Comparison of ENCODE assay signal across 22 mouse cellular contexts in the genomic region with DNA sequence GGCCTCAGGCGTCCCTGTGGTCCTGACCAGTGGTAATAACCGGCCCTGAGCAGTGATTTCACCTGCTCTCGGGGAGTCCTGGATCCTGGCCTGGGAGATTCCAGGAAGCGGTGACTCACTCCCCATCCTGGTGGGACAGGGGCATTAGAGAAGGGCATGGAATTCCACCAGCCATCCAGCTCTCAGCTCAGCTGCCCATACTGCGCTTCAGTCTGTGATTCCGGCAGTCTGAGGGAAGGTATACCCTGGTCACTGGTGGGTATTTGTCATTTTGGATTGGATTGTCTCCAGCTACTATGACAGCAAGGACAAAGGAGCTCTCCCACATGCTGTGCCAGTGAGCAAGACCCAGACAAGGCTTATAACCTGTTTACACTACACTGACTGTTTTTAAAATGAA. TPM values are rescaled to one million over a fixed set of nuclear protein-coding genes. Genes with fewer than 3 reads are reported as not detected.
DNase-seq lines count a peak whose midpoint lies in the region; ATAC-seq lines count a peak whose summit lies in the region.
"Had no signal": no experiment of that assay in that cellular context is flagged by ENCODE, and none has a peak within 500 bp of the region (broad histone marks: within the 10 kb centered on the region; RNA-seq: fewer than 3 reads in every experiment).

No protein-coding gene starts in this region.

- H3K4me1 ChIP-seq in hindbrain, embryonic 11.5 days (replicated peaks; ENCODE audit: control insufficient read depth, insufficient read depth, low read length) = no peaks in the 10 kb centered on the region
- no peaks in the 10 kb centered on the region; the same call in 1 of the 2 replicates for H3K4me1 ChIP-seq in hindbrain, embryonic 12.5 days

- no peak for DNase-seq in hindbrain, embryonic 11.5 days (ENCODE audit: low spot score)
- DNase-seq in 3134 (ENCODE audit: extremely low read depth, insufficient read length, low spot score) (peak; percentile 78), 3T3-L1 (ENCODE audit: low read depth, low spot score) (peak; percentile 92)
- peak; percentile 51 for DNase-seq in adrenal gland, postnatal 10 days
- DNase-seq in urinary bladder, adult 2 months (ENCODE audit: low spot score) = no peak
- DNase-seq in lung, postnatal 25 days (ENCODE audit: low spot score) = no peak
- DNase-seq: cerebellum, adult 8-10 months; heart, postnatal 4 days; kidney, adult 11 months; kidney, postnatal 25 days; lung, postnatal 4 days; right cerebral cortex, postnatal 25 days; thymus, adult 18-20 months; thymus, postnatal 4 days had no signal

- H3K4me3 ChIP-seq in hindbrain, embryonic 11.5 days (ENCODE audit: low read depth, low read length) = no peak overlapping the region
- H3K4me3 ChIP-seq in hindbrain, embryonic 12.5 days = no peak overlapping the region
- H3K4me3 ChIP-seq: embryonic facial prominence, embryonic 12.5 days; forebrain, embryonic 10.5 days; liver, embryonic 15.5 days had no signal

- H3K27me3 ChIP-seq in hindbrain, embryonic 11.5 days (ENCODE audit: control insufficient read depth, insufficient read depth, low read length) = no peaks in the 10 kb centered on the region
- H3K27me3 ChIP-seq in hindbrain, embryonic 12.5 days = no peaks in the 10 kb centered on the region
- H3K27me3 ChIP-seq: embryonic facial prominence, embryonic 12.5 days; liver, embryonic 15.5 days had no signal

- no peak overlapping the region for H3K9ac ChIP-seq in hindbrain, embryonic 11.5 days (ENCODE audit: low read depth, low read length)
- H3K9ac ChIP-seq in hindbrain, embryonic 12.5 days = no peak overlapping the region
- H3K9ac ChIP-seq: embryonic facial prominence, embryonic 12.5 days; liver, embryonic 15.5 days had no signal

- no peak overlapping the region; the same call in 1 of the 2 replicates for H3K4me2 ChIP-seq in hindbrain, embryonic 11.5 days (replicated peaks; ENCODE audit: low read depth, low read length)
- no peak overlapping the region for H3K4me2 ChIP-seq in hindbrain, embryonic 12.5 days (replicated peaks)
- H3K4me2 ChIP-seq: embryonic facial prominence, embryonic 12.5 days; liver, embryonic 15.5 days had no signal

- no peaks in the 10 kb centered on the region for H3K9me3 ChIP-seq in hindbrain, embryonic 11.5 days (ENCODE audit: control insufficient read depth, low read length)
- no peaks in the 10 kb centered on the region for H3K9me3 ChIP-seq in hindbrain, embryonic 12.5 days (replicated peaks)
- H3K9me3 ChIP-seq: embryonic facial prominence, embryonic 12.5 days; forebrain, embryonic 10.5 days; G1E; liver, embryonic 15.5 days had no signal

- 65% methylated on average over 6 of the region's 6 CpGs for WGBS in hindbrain, embryonic 11.5 days
- 64% methylated on average over 6 of the region's 6 CpGs for WGBS in hindbrain, embryonic 12.5 days

- no peak for ATAC-seq in hindbrain, embryonic 11.5 days (ENCODE audit: low FRiP score)
- no peak for ATAC-seq in hindbrain, embryonic 12.5 days (ENCODE audit: low FRiP score)
- no peak for ATAC-seq in activated CD4-positive, CD25-positive, alpha-beta regulatory T cell, adult 4 months
- ATAC-seq: hindbrain, postnatal 0 days; midbrain, embryonic 16.5 days had no signal

- 0 out of 2 replicates have a peak overlapping the region, but pooled peaks have one; percentile 17 for H3K27ac ChIP-seq in hindbrain, embryonic 11.5 days (ENCODE audit: low read depth, low read length)
- no peak overlapping the region for H3K27ac ChIP-seq in hindbrain, embryonic 12.5 days
- H3K27ac ChIP-seq: embryonic facial prominence, embryonic 12.5 days; forebrain, embryonic 10.5 days; hindbrain, postnatal 0 days; liver, embryonic 15.5 days had no signal

- no peaks in the 10 kb centered on the region for H3K36me3 ChIP-seq in hindbrain, embryonic 11.5 days (ENCODE audit: control insufficient read depth, insufficient read depth, low read length)
- no peaks in the 10 kb centered on the region for H3K36me3 ChIP-seq in hindbrain, embryonic 12.5 days
- H3K36me3 ChIP-seq: embryonic facial prominence, embryonic 12.5 days; forebrain, embryonic 10.5 days; G1E; liver, embryonic 15.5 days had no signal

RNA-seq across cellular contexts. Expression of a gene that starts 2.3 kb away (rescaled TPM):
- 8.0 and 9.5 TPM in 2 replicates for polyA plus RNA-seq in hindbrain, embryonic 11.5 days (2014; fragmentation: Nextera tagmentation; extraction: Ambion mirVana)
- 15.1 TPM in 2 replicates for polyA plus RNA-seq in hindbrain, embryonic 12.5 days (2016; fragmentation: Nextera tagmentation; extraction: Ambion mirVana)
- total RNA-seq in adrenal gland, postnatal 10 days (2021) = 10 to 100 TPM; 37.5 to 55.7 TPM
- 10 to 100 TPM; 26.8 to 32.5 TPM for polyA plus RNA-seq in activated CD4-positive, CD25-positive, alpha-beta regulatory T cell, adult 4 months (2017; shearing (Covaris generic))
- 34.0 and 35.4 TPM in 2 replicates for polyA plus RNA-seq in urinary bladder, adult 2 months (2012; rRNA removed)

RNA-seq across cellular contexts. Expression of a gene that starts 7.9 kb away (rescaled TPM):
- 21.3 and 26.8 TPM in 2 replicates for polyA plus RNA-seq in hindbrain, embryonic 11.5 days (2014; fragmentation: Nextera tagmentation; extraction: Ambion mirVana)
- polyA plus RNA-seq in hindbrain, embryonic 12.5 days (2016; fragmentation: Nextera tagmentation; extraction: Ambion mirVana) = 13.1 and 16.1 TPM in 2 replicates
- total RNA-seq in adrenal gland, postnatal 10 days (2021) = 100 to 1,000 TPM; 133 to 151 TPM
- polyA plus RNA-seq in activated CD4-positive, CD25-positive, alpha-beta regulatory T cell, adult 4 months (2017; shearing (Covaris generic)) = 10 to 100 TPM; 22.1 to 25.4 TPM
- polyA plus RNA-seq in urinary bladder, adult 2 months (2012; rRNA removed) = 77.3 and 89.9 TPM in 2 replicates

RNA-seq across cellular contexts. Expression of a gene that starts 30.8 kb away (rescaled TPM):
- polyA plus RNA-seq in hindbrain, embryonic 11.5 days (2014; fragmentation: Nextera tagmentation; extraction: Ambion mirVana) = 364 and 371 TPM in 2 replicates
- polyA plus RNA-seq in hindbrain, embryonic 12.5 days (2016; fragmentation: Nextera tagmentation; extraction: Ambion mirVana) = 351 and 385 TPM in 2 replicates
- total RNA-seq in adrenal gland, postnatal 10 days (2021) = 100 to 1,000 TPM; 982 to 996 TPM
- 100 to 1,000 TPM; 338 to 428 TPM for polyA plus RNA-seq in activated CD4-positive, CD25-positive, alpha-beta regulatory T cell, adult 4 months (2017; shearing (Covaris generic))
- 367 and 372 TPM in 2 replicates for polyA plus RNA-seq in urinary bladder, adult 2 months (2012; rRNA removed)

RNA-seq across cellular contexts. Expression of a gene that starts 33.0 kb away (rescaled TPM):
- 15.1 and 16.7 TPM in 2 replicates for polyA plus RNA-seq in hindbrain, embryonic 11.5 days (2014; fragmentation: Nextera tagmentation; extraction: Ambion mirVana)
- polyA plus RNA-seq in hindbrain, embryonic 12.5 days (2016; fragmentation: Nextera tagmentation; extraction: Ambion mirVana) = 18.4 and 22.3 TPM in 2 replicates
- total RNA-seq in adrenal gland, postnatal 10 days (2021) = 10 to 100 TPM; 41.6 to 65.6 TPM
- under 1 TPM; 0.74 to 0.96 TPM for polyA plus RNA-seq in activated CD4-positive, CD25-positive, alpha-beta regulatory T cell, adult 4 months (2017; shearing (Covaris generic))
- polyA plus RNA-seq in urinary bladder, adult 2 months (2012; rRNA removed) = 9.2 and 12.2 TPM in 2 replicates

RNA-seq across cellular contexts. Expression of a gene that starts 40.4 kb away (rescaled TPM):
- 66.7 and 67.1 TPM in 2 replicates for polyA plus RNA-seq in hindbrain, embryonic 11.5 days (2014; fragmentation: Nextera tagmentation; extraction: Ambion mirVana)
- polyA plus RNA-seq in hindbrain, embryonic 12.5 days (2016; fragmentation: Nextera tagmentation; extraction: Ambion mirVana) = 42.1 and 54.5 TPM in 2 replicates
- 100 to 1,000 TPM; 106 to 127 TPM for total RNA-seq in adrenal gland, postnatal 10 days (2021)
- 1 to 10 TPM; 7.3 to 9.2 TPM for polyA plus RNA-seq in activated CD4-positive, CD25-positive, alpha-beta regulatory T cell, adult 4 months (2017; shearing (Covaris generic))
- polyA plus RNA-seq in urinary bladder, adult 2 months (2012; rRNA removed) = 21.2 and 30.5 TPM in 2 replicates

Comparison
In these comparisons a context has a peak if more than half of its experiments do, and no peak if none do; other contexts are left out.
1. DNase-seq: peak in 3134 (single experiment), 3T3-L1 (single experiment) and adrenal gland, postnatal 10 days (single experiment); none in hindbrain, embryonic 11.5 days (single experiment), urinary bladder, adult 2 months (single experiment) and lung, postnatal 25 days (single experiment).